Mouse (Mus musculus) thymus, adult 2 months (tissue): ENCODE results near the gene E130208F15Rik.

Experiments
- CTCF ChIP-seq: fragments of 200-500 bp; IDR thresholded peaks from 2 replicates; pipeline ENCODE4 v1.5.1; 2012; ENCODE audit warnings: mild to moderate bottlenecking, control low read depth, low read length, moderate library complexity, borderline replicate concordance; ENCODE audit not compliant: control insufficient read depth, poor library complexity, insufficient read depth; ENCODE audit errors: extremely low read depth
- POLR2A ChIP-seq: fragments of 200-500 bp; IDR thresholded peaks from 2 replicates; pipeline ENCODE4 v1.6.1; 2012; ENCODE audit warnings: mild to moderate bottlenecking, low read length, control low read depth, moderate library complexity; ENCODE audit not compliant: control insufficient read depth, poor library complexity, insufficient read depth; ENCODE audit errors: extremely low read depth

GRCm38 (mm10) chr7:30324300-30324944 lies 2.9 kb downstream of the E130208F15Rik start:
- TF ChIP-seq POLR2A (no peak), CTCF (no peak)
